Mouse (Mus musculus) cerebellum, adult 11 months (tissue): ENCODE data around the gene Snx8.
A peak's percentile ranks its signal among the peaks of the same experiment; 100 is the strongest.

Source experiments
- DNase-seq: peaks from one replicate; pipeline ENCODE4 v3.0.0; 2022

Gene Snx8

GRCm38 (mm10) chr5:140339836-140340235 is 49.2 kb downstream of the Snx8 start:
- no peak for DNase-seq

- DNase-seq: no peak
Observed at GRCm38 (mm10) chr5:140338779-140339178, 50.3 kb downstream of the Snx8 start.

- peak; percentile 24 for DNase-seq
Observed at GRCm38 (mm10) chr5:140336680-140337079, 52.4 kb downstream of the Snx8 start.

DNA sequence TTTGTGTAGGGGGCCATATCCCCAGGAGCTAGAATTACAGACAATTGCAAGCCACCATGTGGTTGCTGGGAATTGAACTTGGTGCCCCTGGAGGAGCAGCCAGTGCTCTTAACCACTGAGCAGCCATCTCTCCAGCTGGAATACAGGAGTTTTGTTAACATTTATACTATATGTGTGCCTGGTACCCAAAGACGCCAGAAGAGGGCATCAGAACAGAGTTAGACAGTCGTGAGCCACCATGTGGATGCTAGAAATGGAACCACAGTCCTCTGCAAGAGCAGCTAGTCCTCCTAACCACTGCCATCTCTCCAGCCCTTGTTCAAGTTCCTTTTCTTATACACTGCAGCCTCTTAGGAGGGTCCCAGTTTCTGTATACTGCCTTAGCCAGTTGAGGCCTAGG is 55.4 kb downstream of the Snx8 start:
- no peak for DNase-seq

DNA sequence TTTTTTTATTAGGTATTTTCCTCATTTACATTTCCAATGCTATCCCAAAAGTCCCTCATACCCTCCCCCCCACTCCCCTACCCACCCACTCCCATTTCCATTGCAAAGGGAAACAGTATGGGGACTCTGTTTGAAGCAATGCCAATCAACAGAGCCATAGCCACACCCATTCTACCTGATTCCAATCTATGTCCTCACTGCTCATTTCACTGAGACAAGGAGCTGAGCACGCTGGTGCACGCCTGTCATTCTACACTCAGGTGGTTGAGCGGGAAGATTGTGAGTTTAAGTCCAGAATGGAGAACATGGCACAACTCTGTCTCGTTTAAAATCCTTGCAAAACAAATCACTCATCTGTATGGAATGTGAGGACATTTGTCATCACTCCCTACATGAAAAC is 56.5 kb downstream of the Snx8 start:
- DNase-seq: no peak

GRCm38 (mm10) chr5:140331615-140332512 is 57.2 kb downstream of the Snx8 start, which contains the start of gene Mrm2:
Mrm2 (minus strand) TSS chr5:140331898.
- peak; percentile 65 for DNase-seq

- DNase-seq: no peak
Observed at GRCm38 (mm10) chr5:140324058-140324457, 65.0 kb downstream of the Snx8 start.

- DNase-seq: no peak
Observed at GRCm38 (mm10) chr5:140321756-140322575, 67.1 kb downstream of the Snx8 start.

DNA sequence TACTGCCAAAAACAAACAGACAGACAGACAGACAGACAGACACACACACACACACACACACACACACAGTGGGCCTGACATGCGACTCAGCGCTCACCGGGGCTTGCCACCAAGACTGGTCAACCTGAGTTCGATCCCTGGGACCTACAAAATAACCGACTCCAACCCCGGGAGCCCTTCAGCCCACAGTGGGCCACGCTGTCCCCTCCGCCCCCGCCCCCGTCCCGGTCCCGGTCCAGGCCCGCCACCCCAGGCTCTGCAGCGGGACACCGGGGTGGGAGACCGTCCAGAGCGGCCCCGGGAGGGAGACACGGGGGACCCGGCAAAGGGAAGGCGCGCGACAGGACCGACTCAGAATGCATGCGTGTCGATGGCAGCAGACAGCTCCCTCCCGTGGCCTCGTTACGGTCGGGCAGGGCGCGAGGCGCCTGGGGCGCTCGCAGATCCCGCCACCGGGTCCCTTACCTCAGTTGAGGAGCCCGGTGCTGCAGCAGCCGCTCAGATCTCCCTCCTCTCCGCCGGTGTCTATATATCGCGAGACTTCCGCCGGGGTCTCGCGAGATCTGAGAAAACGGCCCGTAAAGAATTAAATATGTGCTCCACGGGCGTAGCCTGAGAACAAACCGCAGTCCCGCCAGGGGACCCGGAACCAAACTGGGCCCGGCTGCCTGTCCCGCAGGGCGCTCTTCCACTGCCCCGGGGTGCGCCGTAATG is 67.9 kb downstream of the Snx8 start, which contains the start of the genes Mad1l1 and Nudt1:
Gene Mad1l1, minus strand, starts transcription at position 511 of the 714 bp plus-strand sequence.
Gene Nudt1, plus strand, starts transcription at position 615 of the 714 bp plus-strand sequence.
- DNase-seq: peak; percentile 89

GRCm38 (mm10) chr5:140316716-140317115 is 72.3 kb downstream of the Snx8 start:
- no peak for DNase-seq

DNA sequence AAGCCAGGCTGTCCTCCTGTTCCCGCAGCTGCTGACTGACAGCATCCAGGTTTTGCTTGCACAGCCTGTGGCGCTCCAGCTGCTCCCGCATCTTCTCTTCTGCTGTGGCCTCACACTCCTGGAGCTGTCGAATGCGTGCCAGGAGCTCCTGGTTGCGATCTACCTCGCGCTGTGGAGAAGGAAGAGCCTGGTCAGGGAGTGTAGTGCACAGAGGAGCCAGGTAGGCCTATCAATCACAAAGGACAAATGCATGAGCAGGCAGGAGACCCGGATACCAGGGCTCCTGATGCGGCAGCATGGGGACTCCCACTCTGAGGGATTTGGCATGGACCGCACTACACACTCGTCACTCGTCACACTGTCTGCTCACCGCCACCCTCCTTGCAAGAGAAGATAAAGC is 81.5 kb downstream of the Snx8 start:
- DNase-seq: no peak

DNA sequence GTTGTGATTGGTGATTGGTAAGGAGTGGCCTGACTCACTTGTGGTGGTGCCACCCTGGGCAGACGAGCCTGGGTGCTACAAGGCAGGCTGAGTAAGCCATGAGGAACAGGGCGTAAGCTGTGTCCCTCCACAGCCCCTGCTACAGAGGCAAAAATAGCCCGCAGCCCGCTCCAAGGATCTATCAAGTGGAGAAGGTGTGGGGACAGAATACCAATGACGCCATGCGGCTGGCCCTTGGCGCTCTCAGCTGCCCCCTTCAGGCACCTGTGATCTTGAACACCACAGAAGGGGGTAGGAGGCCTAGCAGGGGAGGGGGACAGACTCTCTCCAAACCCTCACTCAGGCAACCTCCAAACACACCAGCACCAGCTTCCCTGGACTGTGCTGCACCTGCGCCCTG is 83.0 kb downstream of the Snx8 start:
- no peak for DNase-seq

DNA sequence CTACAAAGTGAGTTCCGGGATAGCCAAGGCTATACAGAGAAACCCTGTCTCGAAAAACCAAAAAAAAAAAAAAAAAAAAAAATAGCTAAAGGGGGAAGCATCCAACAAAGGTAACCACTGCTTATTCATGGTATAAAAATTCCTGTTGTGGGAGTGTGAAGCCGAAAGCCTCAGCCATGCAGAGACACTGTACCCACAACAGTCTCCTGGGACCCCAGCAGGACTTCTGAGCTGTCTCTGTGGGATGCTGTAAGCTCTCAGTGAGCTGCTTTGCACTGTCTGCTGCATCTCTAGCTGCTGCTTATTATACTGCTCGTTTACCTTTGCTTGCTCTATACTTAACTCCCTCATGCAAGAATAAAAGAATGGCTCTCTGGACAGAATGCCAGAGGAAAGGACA is 90.8 kb downstream of the Snx8 start:
- DNase-seq: no peak

- peak; percentile 32 for DNase-seq
Observed at GRCm38 (mm10) chr5:140292152-140292551, 96.9 kb downstream of the Snx8 start.
